Mouse (Mus musculus) thymus, adult 2 months (tissue): ENCODE data around the gene Klf13. TPM values are rescaled to one million over a fixed set of nuclear protein-coding genes. Genes with fewer than 3 reads are reported as not detected.

Source experiments
- DNase-seq: peaks from one replicate; pipeline ENCODE4 v3.0.0; 2021
- H3K27ac ChIP-seq: fragments of 200-500 bp; 2 replicates; pipeline ENCODE4 v1.5.1; 2012; ENCODE audit warnings: low read length, control low read depth; ENCODE audit not compliant: control insufficient read depth, insufficient read depth
- H3K27me3 ChIP-seq: fragments of 200-500 bp; 2 replicates; pipeline ENCODE4 v1.6.1; 2012; ENCODE audit warnings: mild to moderate bottlenecking, low read length, moderate library complexity, mixed read lengths; ENCODE audit not compliant: control insufficient read depth, insufficient read depth
- H3K36me3 ChIP-seq: fragments of 200-500 bp; 2 replicates; pipeline ENCODE4 v1.6.1; 2012; ENCODE audit warnings: mild to moderate bottlenecking, low read length, moderate library complexity; ENCODE audit not compliant: control insufficient read depth, insufficient read depth
- H3K4me1 ChIP-seq: fragments of 200-500 bp; replicated peaks from 2 replicates; pipeline ENCODE4 v1.6.1; 2012; ENCODE audit warnings: low read length; ENCODE audit not compliant: control insufficient read depth, insufficient read depth
- H3K4me3 ChIP-seq: fragments of 200-500 bp; 2 replicates; pipeline ENCODE4 v1.5.1; 2012; ENCODE audit warnings: mild to moderate bottlenecking, low read length, control low read depth, moderate library complexity; ENCODE audit not compliant: control insufficient read depth, insufficient read depth
- CTCF ChIP-seq: fragments of 200-500 bp; IDR thresholded peaks from 2 replicates; pipeline ENCODE4 v1.5.1; 2012; ENCODE audit warnings: mild to moderate bottlenecking, control low read depth, low read length, moderate library complexity, borderline replicate concordance; ENCODE audit not compliant: control insufficient read depth, poor library complexity, insufficient read depth; ENCODE audit errors: extremely low read depth
- POLR2A ChIP-seq: fragments of 200-500 bp; IDR thresholded peaks from 2 replicates; pipeline ENCODE4 v1.6.1; 2012; ENCODE audit warnings: mild to moderate bottlenecking, low read length, control low read depth, moderate library complexity; ENCODE audit not compliant: control insufficient read depth, poor library complexity, insufficient read depth; ENCODE audit errors: extremely low read depth
- WGBS: fragments of 180-500 bp; shearing (Covaris S2); methylation state at CpG from one replicate; pipeline ENCODE4 v1.1.7; 2018; 5-methylcytosine and 5-hydroxymethylcytosine counted together
- polyA plus RNA-seq: library from polyadenylated mRNA; depleted of rRNA; stranded (reverse); fragments of >200 nt; gene quantifications from 2 replicates; pipeline ENCODE4 v1.2.3, GENCODE M21; 2012

Gene Klf13
- polyA plus RNA-seq, 1 experiment: 172 TPM

- H3K4me1 ChIP-seq: peaks cover 21% of the 10 kb centered on the region
- no peak for DNase-seq
- WGBS: 60% methylated on average over 3 of the region's 3 CpGs
- no peak overlapping the region for H3K4me3 ChIP-seq
- no peak for TF ChIP-seq CTCF
- no peak for TF ChIP-seq POLR2A
- no peaks in the 10 kb centered on the region for H3K36me3 ChIP-seq
- H3K27ac ChIP-seq: no peak overlapping the region
- H3K27me3 ChIP-seq: no peaks in the 10 kb centered on the region
These were observed 2.3 kb upstream of the Klf13 start for GRCm38 (mm10) chr7:63941050-63941449.

- no peak for TF ChIP-seq CTCF
- TF ChIP-seq POLR2A: no peak
- Histone ChIP-seq H3K4me1 (peaks cover 29% of the 10 kb centered on the region), H3K27me3 (no peaks in the 10 kb centered on the region), H3K36me3 (no peaks in the 10 kb centered on the region), H3K4me3 (no peak overlapping the region), H3K27ac (peak overlapping the region; percentile 90)
- WGBS: 92% methylated on average over 5 of the region's 5 CpGs
- no peak for DNase-seq
These were observed 1.6 kb upstream of the Klf13 start for GRCm38 (mm10) chr7:63940321-63940720.

- WGBS: under 1% methylated on average over 38 of the region's 39 CpGs
- no peak for TF ChIP-seq POLR2A
- no peak for TF ChIP-seq CTCF
- DNase-seq: peak; percentile 93
- Histone ChIP-seq H3K27me3 (no peaks in the 10 kb centered on the region), H3K36me3 (no peaks in the 10 kb centered on the region), H3K4me3 (peak overlapping the region; percentile 65), H3K4me1 (peaks cover 35% of the 10 kb centered on the region), H3K27ac (peak overlapping the region; percentile 90)
These were observed 759 bp upstream of the Klf13 start for GRCm38 (mm10) chr7:63939397-63939951.

- 1% methylated on average over 91 of the region's 121 CpGs for WGBS
- peak overlapping the region; percentile 84 for H3K27ac ChIP-seq
These were observed 425 bp downstream of the Klf13 start for GRCm38 (mm10) chr7:63938066-63938913.

GRCm38 (mm10) chr7:63937236-63938065, 1.3 kb downstream of the Klf13 start:
- peak; percentile 70; the same call in 1 of the 2 replicates for TF ChIP-seq POLR2A
- peak; percentile 18; the same call in 1 of the 2 replicates for TF ChIP-seq CTCF
- peaks cover 41% of the 10 kb centered on the region for H3K4me1 ChIP-seq
- DNase-seq: peak; percentile 91
- H3K4me3 ChIP-seq: peak overlapping the region; percentile 79
- peak overlapping the region; percentile 91 for H3K27ac ChIP-seq
- no peaks in the 10 kb centered on the region for H3K36me3 ChIP-seq
- under 1% methylated on average over 84 of the region's 88 CpGs for WGBS
- no peaks in the 10 kb centered on the region for H3K27me3 ChIP-seq

More at GRCm38 (mm10) chr7:63938066-63938913, 425 bp downstream of the Klf13 start:
- DNase-seq: no peak
- Histone ChIP-seq H3K27me3 (no peaks in the 10 kb centered on the region), H3K4me1 (peaks cover 39% of the 10 kb centered on the region), H3K36me3 (no peaks in the 10 kb centered on the region), H3K4me3 (peak overlapping the region; percentile 79)
- no peak for TF ChIP-seq CTCF
- TF ChIP-seq POLR2A: no peak

GRCm38 (mm10) chr7:63936986-63937235, 1.8 kb downstream of the Klf13 start:
- no peaks in the 10 kb centered on the region for H3K27me3 ChIP-seq
- peak overlapping the region; percentile 91 for H3K27ac ChIP-seq
- H3K4me1 ChIP-seq: peaks cover 41% of the 10 kb centered on the region
- under 1% methylated on average over 11 of the region's 11 CpGs for WGBS
- H3K36me3 ChIP-seq: no peaks in the 10 kb centered on the region
- no peak for DNase-seq
- H3K4me3 ChIP-seq: peak overlapping the region; percentile 79
- no peak for TF ChIP-seq CTCF
